Mouse (Mus musculus) retina, adult 2 months (tissue): Measurements from ENCODE around the gene Vps26a.
"Not testable (repeated sequence)": the region's sequence is repeated elsewhere in the genome, so short reads cannot be mapped to it uniquely, and the experiment has no call there.

Experiments
- DNase-seq: peaks from one replicate; pipeline ENCODE4 v3.0.0-alpha.2; 2012; ENCODE audit warnings: low read depth, low spot score

The Vps26a gene

GRCm38 (mm10) chr10:62500916-62501615 is 14.5 kb upstream of the Vps26a start:
- no peak for DNase-seq

- peak; percentile 40 for DNase-seq
These were observed 13.7 kb upstream of the Vps26a start for GRCm38 (mm10) chr10:62500088-62500915.

GRCm38 (mm10) chr10:62491681-62492080 is 5.1 kb upstream of the Vps26a start:
- not testable (repeated sequence) for DNase-seq

GRCm38 (mm10) chr10:62488266-62488665 is 1.7 kb upstream of the Vps26a start:
- DNase-seq = peak; percentile 8

GRCm38 (mm10) chr10:62485878-62486582 is 575 bp downstream of the Vps26a start:
- DNase-seq = peak; percentile 3

GRCm38 (mm10) chr10:62481108-62481852 is 5.3 kb downstream of the Vps26a start:
- no peak for DNase-seq

GRCm38 (mm10) chr10:62476980-62477379 is 9.6 kb downstream of the Vps26a start:
- no peak for DNase-seq

- no peak for DNase-seq
These were observed 11.7 kb downstream of the Vps26a start for GRCm38 (mm10) chr10:62474944-62475343.

- DNase-seq = no peak
These were observed 15.5 kb downstream of the Vps26a start for GRCm38 (mm10) chr10:62471105-62471504.

- no peak for DNase-seq
These were observed 16.9 kb downstream of the Vps26a start for GRCm38 (mm10) chr10:62469736-62470135.

GRCm38 (mm10) chr10:62461321-62461720 is 25.3 kb downstream of the Vps26a start:
- DNase-seq = no peak

GRCm38 (mm10) chr10:62452001-62452400 is 34.6 kb downstream of the Vps26a start:
- DNase-seq = not testable (repeated sequence)

GRCm38 (mm10) chr10:62450280-62450640 is 36.3 kb downstream of the Vps26a start:
- DNase-seq = no peak

GRCm38 (mm10) chr10:62449364-62450279 is 37.0 kb downstream of the Vps26a start, which contains the start of the genes 4930507D05Rik and Supv3l1:
TSS of gene 4930507D05Rik (plus strand) at chr10:62449489.
TSS of gene Supv3l1 (minus strand) at chr10:62449738.
- DNase-seq = peak; percentile 86

- DNase-seq = no peak
These were observed 56.2 kb downstream of the Vps26a start for GRCm38 (mm10) chr10:62430427-62430826.

GRCm38 (mm10) chr10:62425081-62425871 is 61.3 kb downstream of the Vps26a start:
- DNase-seq = no peak

- DNase-seq = no peak
These were observed 64.3 kb downstream of the Vps26a start, which contains the start of gene Hkdc1 for GRCm38 (mm10) chr10:62422255-62422654. TSS of gene Hkdc1 (minus strand) at chr10:62422491.

GRCm38 (mm10) chr10:62421127-62421526 is 65.5 kb downstream of the Vps26a start:
- no peak for DNase-seq

GRCm38 (mm10) chr10:62420399-62420798 is 66.2 kb downstream of the Vps26a start:
- DNase-seq = no peak
